Mouse (Mus musculus): ENCODE results near the gene Il23a. TPM values are rescaled to one million over a fixed set of nuclear protein-coding genes. Genes with fewer than 3 reads are reported as not detected.
"Not testable (repeated sequence)": the region's sequence is repeated elsewhere in the genome, so short reads cannot be mapped to it uniquely, and the experiment has no call there.

The Il23a gene
- total RNA-seq, 2 experiments from 2014 or later: not detected

DNA sequence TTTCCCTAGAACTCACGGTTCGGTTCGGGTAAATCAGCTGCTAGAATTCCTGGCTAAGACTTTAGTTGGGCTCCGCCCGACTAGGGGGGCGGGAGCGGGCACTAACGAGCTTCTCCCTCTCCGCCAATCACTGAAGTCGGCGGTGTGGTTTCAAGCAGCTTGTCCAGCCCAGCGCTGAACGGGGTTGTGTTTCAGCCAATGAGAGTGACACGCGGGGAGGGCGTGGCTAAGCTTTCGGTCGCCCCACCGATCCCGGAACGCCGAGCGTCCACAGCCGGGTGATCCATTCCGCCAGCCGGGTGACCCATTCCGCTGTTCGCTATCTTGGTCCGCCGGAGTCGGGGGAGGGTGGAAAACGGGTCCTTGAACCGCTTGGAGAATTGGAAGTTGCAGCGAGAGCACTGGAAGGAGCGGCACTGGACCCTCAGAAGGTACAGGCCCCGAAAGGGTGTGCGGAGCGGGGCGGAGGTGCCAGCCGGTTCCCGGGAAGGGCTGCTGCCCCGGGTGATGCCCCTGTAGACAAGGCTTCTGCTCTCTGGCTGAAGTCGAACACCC lies 28.2 kb downstream of the Il23a start, which contains the start of gene Stat2:
Stat2 (plus strand) TSS at position 273 of the 555 bp plus-strand sequence.
- intact Hi-C loops (cut with DNase I): no loop called here
- DNase-seq: peak; percentile 97

DNA sequence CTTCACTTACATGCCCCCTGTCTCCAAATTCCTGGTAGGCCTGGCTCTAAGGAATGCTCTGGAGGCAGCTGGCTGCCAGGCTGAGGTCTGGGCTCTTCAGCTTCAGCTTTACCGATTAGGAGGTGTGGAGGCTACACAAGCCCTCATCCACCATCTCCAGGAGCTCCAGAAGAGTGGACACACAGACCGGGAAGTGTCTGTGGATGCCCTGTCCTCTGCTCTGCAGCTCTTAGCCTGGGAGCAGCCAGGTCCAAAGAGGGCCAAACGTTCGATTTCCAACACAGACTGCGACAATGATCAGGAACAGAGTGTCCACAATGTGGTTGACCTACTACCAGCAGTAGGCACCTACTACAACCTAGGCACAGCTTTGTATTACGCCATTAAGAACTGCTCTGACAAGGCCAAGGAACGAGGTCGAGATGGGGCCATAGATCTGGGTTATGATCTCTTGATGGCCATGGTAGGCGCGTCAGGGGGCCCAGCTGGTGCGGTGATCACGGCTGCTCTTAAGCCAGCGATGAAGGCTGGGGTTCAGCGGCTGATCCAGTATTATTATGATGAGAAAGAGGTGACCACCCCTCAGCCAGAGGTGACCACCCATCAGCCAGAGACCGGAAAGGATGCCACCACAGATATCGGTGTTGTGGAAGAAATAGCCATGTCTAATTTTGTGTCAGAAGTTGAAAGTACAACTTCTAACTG lies 29.2 kb downstream of the Il23a start:
- no peak for DNase-seq
- intact Hi-C loops (cut with DNase I): no loop called here

DNA sequence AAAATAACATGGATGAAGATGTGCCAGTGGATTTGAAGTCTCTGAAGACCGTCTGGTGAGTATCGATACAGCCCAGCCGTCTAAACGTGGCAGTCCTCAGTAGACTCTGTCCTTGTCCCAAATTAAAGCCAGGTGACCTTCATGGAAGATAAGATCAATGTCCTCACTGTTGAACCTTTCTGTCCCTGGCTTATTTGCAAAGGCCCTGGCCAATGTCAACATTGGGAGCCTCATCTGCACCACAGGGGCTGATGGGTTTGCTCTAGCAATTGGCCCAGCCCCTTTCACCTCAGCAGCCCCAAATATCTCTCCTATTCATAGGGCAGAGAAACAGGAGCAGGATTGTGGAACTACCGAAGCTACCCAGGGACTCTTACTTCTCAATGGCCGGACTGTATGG lies 30.2 kb downstream of the Il23a start, which contains the start of gene Apof:
Apof (plus strand) TSS at position 301 of the 400 bp plus-strand sequence.
- DNase-seq: no peak
- intact Hi-C loops (cut with DNase I): no loop called here

DNA sequence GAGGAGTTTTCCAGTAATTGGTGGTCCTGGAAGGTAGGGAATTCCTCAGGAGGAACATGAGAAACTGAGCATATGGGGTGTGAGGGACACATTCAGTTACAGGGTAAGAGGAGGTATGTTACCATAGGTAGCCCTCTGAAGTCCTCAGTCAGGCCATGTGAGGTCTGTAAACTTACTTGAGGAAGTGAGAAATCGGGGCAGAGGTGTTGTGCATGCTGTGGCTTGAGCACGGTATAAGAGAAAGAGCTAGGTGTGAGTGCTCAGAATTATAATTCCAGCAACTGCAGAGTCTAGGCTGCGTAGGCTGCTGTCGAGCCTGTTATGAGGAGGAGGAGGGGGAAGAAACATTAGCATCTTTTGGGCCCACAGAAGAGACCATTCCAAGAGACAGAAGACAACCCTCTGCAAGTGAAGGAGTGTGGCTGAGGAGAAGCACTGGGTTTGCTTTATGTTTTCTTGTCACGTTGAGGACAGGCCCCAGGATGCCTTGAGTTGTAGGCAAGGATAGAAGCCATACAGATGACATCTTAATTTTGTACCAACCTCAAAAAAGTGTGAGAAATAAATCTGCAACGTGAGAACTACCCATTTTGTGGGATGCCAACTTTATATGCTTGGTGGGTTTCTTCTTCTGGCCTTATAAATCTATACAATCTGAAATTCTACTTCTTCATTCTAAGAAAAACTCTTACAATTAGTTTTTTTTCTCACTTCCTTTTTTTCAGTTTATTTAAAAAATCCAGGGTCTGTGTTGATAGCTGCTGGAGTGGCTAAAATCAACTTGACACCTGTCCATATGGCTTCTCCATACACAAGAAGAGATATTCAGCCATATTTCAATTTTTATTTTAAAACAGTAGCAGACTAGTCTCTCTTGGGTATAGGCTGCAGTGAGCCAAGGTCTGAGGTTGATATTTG lies 34.9 kb downstream of the Il23a start:
- no peak for DNase-seq

DNA sequence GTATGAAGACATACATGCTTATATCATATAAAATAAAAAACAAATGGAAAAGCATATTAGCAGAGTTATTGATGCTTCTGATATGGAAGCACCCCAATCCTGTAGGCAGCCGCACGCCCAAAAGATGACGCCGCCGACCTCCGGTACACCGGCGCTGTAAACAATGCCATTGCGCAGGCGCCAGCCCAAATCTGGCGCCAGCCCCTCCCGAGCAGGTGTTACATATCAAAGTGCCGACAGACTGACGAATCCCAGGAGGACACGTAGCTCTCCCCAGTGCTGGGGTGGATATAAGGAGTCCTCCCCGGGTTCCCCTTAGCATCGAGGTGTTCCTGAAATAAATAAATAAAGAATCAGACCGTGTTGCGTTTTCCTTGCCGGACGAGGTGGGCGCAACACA lies 36.3 kb downstream of the Il23a start:
- intact Hi-C loops (cut with DNase I): no loop called here
- no peak for DNase-seq

More for the DNA sequence above, 34.9 kb downstream of the Il23a start:
- intact Hi-C loops (cut with DNase I): no loop called here

DNA sequence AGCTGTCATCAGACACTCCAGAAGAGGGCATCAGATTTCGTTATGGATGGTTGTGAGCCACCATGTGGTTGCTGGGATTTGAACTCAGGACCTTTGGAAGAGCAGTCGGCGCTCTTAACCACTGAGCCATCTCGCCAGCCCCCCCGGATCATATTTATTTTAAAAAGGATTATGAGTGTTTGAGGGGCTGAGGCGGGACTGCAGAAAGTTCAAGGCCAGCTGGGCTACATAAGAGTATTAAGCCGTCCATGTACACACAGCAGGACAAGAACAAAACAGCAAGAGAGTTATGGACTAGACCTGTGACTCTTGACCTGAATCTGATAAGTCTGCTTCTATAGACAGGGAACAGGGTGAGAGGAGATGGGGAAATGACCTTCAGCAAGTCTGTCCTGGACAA lies 38.2 kb downstream of the Il23a start:
- DNase-seq; intact Hi-C loops (cut with DNase I): not testable (repeated sequence)

DNA sequence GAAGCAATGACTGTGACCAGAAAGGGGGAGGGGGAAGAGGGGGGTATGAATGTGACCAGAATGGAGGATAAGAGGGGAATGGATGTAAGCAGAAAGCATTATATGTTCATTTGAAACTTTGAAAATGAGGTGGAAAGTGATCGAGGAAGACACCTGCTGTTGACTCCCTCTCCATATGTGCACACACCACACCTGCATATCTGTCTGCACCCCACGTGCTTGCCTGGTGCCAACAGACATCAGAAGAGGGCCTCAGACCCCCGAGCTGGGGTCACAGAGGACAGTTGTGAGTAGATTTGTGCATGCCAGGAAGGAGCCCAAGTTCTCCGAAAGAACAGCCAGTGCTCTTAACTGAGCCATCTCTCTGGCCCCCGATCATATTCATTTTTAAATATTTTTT lies 38.6 kb downstream of the Il23a start:
- intact Hi-C loops (cut with DNase I): no loop called here
- DNase-seq: no peak

DNA sequence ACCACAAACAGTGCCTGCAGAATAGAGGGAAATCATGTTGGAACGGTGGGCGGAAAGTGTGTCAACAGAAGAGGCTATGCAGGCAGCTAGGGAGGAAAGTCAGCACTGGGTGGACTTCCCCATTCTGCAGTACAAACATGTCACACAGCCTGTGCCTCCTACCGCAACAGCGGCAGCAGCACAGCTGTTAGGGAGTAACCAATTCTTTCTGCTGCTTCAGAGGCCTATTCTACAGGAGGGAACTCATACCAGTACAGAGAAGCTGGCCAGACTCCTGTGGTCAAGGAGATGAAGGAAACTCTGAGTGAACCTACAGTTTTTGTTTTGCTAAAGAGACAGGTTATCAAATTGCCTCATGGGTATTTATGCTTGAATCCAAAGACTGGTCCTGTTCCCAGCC lies 39.6 kb downstream of the Il23a start:
- DNase-seq: no peak
- intact Hi-C loops (cut with DNase I): no loop called here

DNA sequence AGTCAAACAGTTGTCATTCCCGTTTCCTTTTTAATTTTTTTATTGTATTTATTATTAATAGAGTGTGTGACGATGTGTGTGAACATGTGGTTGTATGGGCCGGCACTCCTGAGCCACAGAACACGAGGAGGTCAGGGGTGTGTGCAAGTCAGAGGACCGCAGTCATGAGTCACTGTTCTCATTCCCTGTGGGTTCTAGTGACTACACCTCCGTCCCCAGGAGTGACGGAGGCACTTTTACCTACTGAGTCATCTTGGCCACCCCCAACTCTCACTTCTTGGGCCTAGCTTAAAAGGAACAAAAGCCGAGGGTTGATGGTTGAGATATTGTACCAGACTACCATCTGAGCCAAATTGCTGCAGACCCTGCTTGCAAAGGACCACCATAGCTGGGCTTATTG lies 42.2 kb downstream of the Il23a start:
- intact Hi-C loops (cut with DNase I): no loop called here
- DNase-seq: no peak

DNA sequence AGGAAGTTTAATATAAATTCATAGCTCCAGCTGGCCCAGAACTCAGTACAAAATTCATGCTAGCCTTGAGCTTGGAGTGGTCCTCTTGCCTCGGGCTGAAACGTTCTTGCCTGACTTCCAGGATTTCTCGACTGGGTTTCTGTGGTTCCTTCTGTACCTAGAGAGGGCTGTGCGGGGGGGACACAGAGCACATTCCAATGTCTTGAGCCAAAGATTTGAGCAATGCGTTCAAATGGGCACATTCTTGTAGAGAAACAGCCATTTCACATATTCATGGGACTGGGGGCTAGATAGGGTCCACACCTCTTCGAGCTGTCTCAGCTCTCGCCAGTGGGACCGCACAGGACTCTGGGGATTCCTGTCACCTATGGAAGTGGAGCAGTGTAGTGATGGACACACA lies 42.6 kb downstream of the Il23a start:
- no peak for DNase-seq
- intact Hi-C loops (cut with DNase I): no loop called here

DNA sequence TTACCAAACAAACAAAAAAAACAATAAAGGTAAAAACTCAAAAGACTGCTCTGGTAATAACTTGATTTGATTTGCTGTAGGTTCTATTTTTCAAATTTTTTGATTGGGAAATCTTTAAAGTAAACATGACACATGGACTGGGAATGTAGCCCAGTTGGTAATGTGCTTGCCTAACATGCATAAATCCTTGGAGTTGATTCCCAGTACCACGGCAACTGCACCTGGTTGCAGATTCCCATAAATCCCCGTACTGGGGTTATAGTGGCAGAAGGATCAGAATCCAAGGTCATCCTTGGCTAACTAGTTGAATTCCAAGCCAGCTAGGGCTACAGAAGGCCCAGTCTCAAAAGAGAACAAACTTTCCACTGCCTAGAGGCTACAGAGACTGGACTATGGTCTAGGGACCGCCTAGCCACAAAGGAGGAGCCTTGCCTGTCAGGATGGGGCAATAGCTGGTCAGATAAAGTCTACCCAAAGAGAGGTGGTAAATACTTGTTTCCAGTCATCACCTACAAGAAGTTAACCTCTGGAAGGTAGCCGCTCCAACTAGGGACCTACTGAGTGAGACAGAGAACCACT lies 44.8 kb downstream of the Il23a start, which contains the start of gene Apon:
Apon (plus strand) TSS at position 420 of the 579 bp plus-strand sequence.
- intact Hi-C loops (cut with DNase I): no loop called here
- DNase-seq: no peak

DNA sequence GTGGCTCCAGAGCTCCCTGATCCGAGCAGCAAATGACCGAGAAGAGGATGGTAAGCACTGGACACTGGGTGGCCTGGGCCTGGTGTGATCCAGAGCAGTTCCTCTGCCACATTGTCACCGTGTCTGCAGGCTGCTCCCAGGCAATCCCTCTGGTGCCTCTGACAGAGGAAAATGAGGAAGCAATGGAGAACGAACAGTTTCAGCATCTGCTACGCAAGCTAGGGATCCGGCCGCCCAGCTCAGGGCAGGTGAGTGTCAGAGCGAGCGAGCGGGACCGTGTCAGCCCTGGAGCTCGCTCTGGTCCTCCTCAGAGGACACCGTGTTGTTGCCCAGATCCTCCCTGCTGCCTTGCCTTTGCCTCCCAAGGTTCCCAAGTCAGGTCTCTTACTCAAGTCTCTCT lies 48.0 kb downstream of the Il23a start:
- no peak for DNase-seq
- intact Hi-C loops (cut with DNase I): no loop called here

DNA sequence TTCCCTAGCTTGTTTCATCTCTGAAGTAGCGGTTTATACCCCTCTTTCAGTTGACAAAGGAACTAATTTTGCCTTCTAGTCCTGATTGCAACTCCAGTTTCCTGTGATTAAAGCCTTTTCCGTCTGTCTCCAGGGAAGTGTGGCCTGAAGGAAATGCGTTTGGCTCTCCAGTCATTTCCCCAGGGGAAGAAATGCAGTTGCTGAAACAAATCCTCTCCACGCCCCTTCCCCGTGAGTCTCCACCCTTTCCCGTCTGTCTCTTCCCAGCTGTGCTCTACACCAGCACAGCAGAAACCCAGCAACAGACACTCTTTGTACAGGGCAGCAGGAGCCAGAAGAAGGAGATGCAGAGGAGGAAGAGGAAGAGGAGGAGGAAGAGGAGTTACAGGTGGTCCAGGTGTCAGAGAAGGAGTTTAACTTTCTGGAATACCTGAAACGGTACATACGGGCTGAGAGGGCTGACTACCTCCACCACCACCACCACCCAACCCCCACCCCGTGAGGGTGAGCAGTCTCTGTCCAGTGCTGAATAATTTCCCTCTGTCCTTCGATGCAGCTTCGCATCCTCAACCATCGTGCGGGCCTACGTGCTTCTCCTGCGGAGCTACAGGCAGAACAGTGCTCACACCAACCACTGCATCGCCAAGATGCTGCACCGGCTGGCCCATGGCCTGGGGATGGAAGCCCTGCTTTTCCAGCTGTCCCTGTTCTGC lies 51.4 kb downstream of the Il23a start:
- intact Hi-C loops (cut with DNase I): no loop called here
- DNase-seq: no peak

Other genes with a start within 250 kb of the Il23a start
- gene Ptges3, start 239.8 kb downstream of the Il23a start, total RNA-seq (2021): 100 to 1,000 TPM; 179 to 184 TPM
- 1,000 to 10,000 TPM; 1,302 to 1,309 TPM for gene Atp5b, start 215.5 kb downstream of the Il23a start, total RNA-seq (2021)
- gene Baz2a, start 207.2 kb downstream of the Il23a start, total RNA-seq (2021): 10 to 100 TPM; 34.5 to 36.2 TPM
- gene Rbms2, start 118.5 kb downstream of the Il23a start, total RNA-seq (2021): 10 to 100 TPM; 12.7 to 13.0 TPM
- 1 to 10 TPM; 5.9 to 7.9 TPM for gene Gls2, start 104.3 kb downstream of the Il23a start, total RNA-seq (2021)
- 10 to 100 TPM; 14.5 to 16.3 TPM for gene Spryd4, start 86.9 kb downstream of the Il23a start, total RNA-seq (2021)
- gene Mip, start 72.9 kb downstream of the Il23a start, total RNA-seq (2021): not detected
- 10 to 100 TPM; 11.1 to 14.7 TPM for gene Timeless, start 66.7 kb downstream of the Il23a start, total RNA-seq (2021)
- not detected for gene Apon, start 44.7 kb downstream of the Il23a start, total RNA-seq (2021)
- not detected for gene Apof, start 30.1 kb downstream of the Il23a start, total RNA-seq (2021)
- gene Stat2, start 28.2 kb downstream of the Il23a start, total RNA-seq (2021): 10 to 100 TPM; 32.1 to 38.1 TPM
- gene Pan2, start 4.6 kb upstream of the Il23a start, total RNA-seq (2021): 10 to 100 TPM; 19.9 to 22.4 TPM
- gene Cnpy2, start 23.7 kb upstream of the Il23a start, total RNA-seq (2021): 10 to 100 TPM; 81.0 to 86.0 TPM
- 100 to 1,000 TPM; 236 to 250 TPM for gene Cs, start 39.0 kb upstream of the Il23a start, total RNA-seq (2021)
- 10 to 100 TPM; 57.7 to 58.1 TPM for gene Coq10a, start 70.2 kb upstream of the Il23a start, total RNA-seq (2021)
- gene Ankrd52, start 78.4 kb upstream of the Il23a start, total RNA-seq (2021): 10 to 100 TPM; 84.9 to 85.5 TPM
- under 1 TPM; 0.40 to 0.42 TPM for gene Slc39a5, start 102.5 kb upstream of the Il23a start, total RNA-seq (2021)
- 10 to 100 TPM; 95.1 to 99.1 TPM for gene Nabp2, start 112.7 kb upstream of the Il23a start, total RNA-seq (2021)
- 10 to 100 TPM; 92.0 to 94.7 TPM for gene Rnf41, start 112.9 kb upstream of the Il23a start, total RNA-seq (2021)
- gene Smarcc2, start 160.5 kb upstream of the Il23a start, total RNA-seq (2021): 100 to 1,000 TPM; 295 to 311 TPM
- 100 to 1,000 TPM; 499 to 509 TPM for gene Myl6, start 195.4 kb upstream of the Il23a start, total RNA-seq (2021)
- gene Myl6b, start 199.9 kb upstream of the Il23a start, total RNA-seq (2021): 10 to 100 TPM; 61.7 to 65.2 TPM
- gene Esyt1, start 227.1 kb upstream of the Il23a start, total RNA-seq (2021): 10 to 100 TPM; 13.7 to 16.3 TPM
- 10 to 100 TPM; 14.0 to 15.2 TPM for gene Zc3h10, start 249.0 kb upstream of the Il23a start, total RNA-seq (2021)